ENCODE assay signal across 8 mouse cellular contexts in the genomic region with DNA sequence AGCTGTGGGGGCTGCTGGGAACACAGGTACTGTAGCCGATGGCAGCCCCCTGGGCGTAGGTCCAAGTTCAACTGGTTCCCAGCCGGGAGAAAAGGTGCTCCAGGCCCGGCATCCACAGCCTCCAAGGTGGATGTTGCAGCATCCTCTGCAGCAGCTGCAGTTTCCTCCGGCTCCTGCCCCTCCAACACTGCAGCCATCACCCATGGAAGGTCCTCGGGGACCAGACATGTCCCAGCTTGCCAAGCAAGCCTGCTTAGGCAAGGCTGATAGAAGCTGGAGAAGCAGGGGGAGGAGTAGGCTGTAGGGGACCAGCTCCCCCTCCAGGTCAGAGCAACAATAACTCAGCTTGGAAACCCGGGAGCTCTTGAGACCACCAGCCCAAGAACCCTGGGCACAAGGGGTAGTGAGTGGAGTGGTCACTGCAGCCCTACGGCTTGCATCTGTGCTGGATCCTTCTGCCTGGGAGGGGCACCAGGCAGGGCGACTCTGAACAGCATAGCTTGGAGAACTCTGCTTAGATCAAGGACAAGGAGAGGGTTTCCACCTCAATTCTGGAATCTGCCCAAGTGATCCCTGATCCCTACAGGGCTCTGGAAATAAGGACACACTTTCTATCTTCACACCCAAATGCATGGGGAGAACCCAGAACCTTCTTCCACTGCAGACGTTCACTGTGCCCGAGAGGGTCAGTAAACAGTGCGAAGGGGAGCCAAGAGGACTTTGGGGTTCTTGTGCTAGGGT. TPM values are rescaled to one million over a fixed set of nuclear protein-coding genes. Genes with fewer than 3 reads are reported as not detected.
DNase-seq lines count a peak whose midpoint lies in the region; ATAC-seq and TF ChIP-seq lines count a peak whose summit lies in the region.

No protein-coding gene starts in this region.

- H3K9ac ChIP-seq in ES-E14 (ENCODE audit: insufficient read depth, low read depth, low read length, poor library complexity, severe bottlenecking): peak overlapping the region; percentile 83
- peak overlapping the region; percentile 55 for H3K9ac ChIP-seq in hindbrain, embryonic 12.5 days

- H3K4me1 ChIP-seq in kidney, adult 2 months (ENCODE audit: control insufficient read depth, insufficient read depth, low read length): peaks cover 11% of the 10 kb centered on the region
- peaks cover 0 to 15% of the 10 kb centered on the region in 2 experiments; a peak in 2 of 4 replicates for H3K4me1 ChIP-seq in ES-E14 (ENCODE audit: control insufficient read depth in 2 of 2, insufficient read depth in 2 of 2, low read length in 2 of 2, poor library complexity in 1 of 2)
- peaks cover 42% of the 10 kb centered on the region for H3K4me1 ChIP-seq in embryonic facial prominence, embryonic 10.5 days
- peaks cover 24% of the 10 kb centered on the region for H3K4me1 ChIP-seq in hindbrain, embryonic 12.5 days

- H3K27ac ChIP-seq in kidney, adult 2 months (ENCODE audit: insufficient read depth, low read depth, low read length): no peak overlapping the region
- peak overlapping the region; percentile 14 for H3K27ac ChIP-seq in ES-E14 (ENCODE audit: insufficient read depth, low read depth, low read length, poor library complexity, severe bottlenecking)
- peak overlapping the region; percentile 87 for H3K27ac ChIP-seq in embryonic facial prominence, embryonic 10.5 days (replicated peaks)
- H3K27ac ChIP-seq in hindbrain, embryonic 12.5 days: no peak overlapping the region; the same call in 1 of the 2 replicates

- in situ Hi-C loops in ES-E14 (cut with MboI; ENCODE audit: low sequenced_read_pairs in 2 of 2, unreplicated experiment in 2 of 2): no loop called here

- no peaks in the 10 kb centered on the region for H3K9me3 ChIP-seq in ES-E14 (ENCODE audit: control insufficient read depth, insufficient read depth, low read depth, low read length)
- H3K9me3 ChIP-seq in embryonic facial prominence, embryonic 10.5 days: no peaks in the 10 kb centered on the region
- no peaks in the 10 kb centered on the region for H3K9me3 ChIP-seq in hindbrain, embryonic 12.5 days (replicated peaks)

- DNase-seq in kidney, adult 2 months: peak; percentile 50
- DNase-seq in kidney, adult 9 months: no peak
- DNase-seq in ES-E14 (ENCODE audit: low read depth, low spot score): no peak
- peak; percentile 72 for DNase-seq in embryonic facial prominence, embryonic 10.5 days (ENCODE audit: low spot score)
- no peak for DNase-seq in B cell, adult 2 months
- no peak for DNase-seq in urinary bladder, postnatal 10 days (ENCODE audit: low spot score)

- no peaks in the 10 kb centered on the region for H3K27me3 ChIP-seq in kidney, adult 2 months (replicated peaks; ENCODE audit: control insufficient read depth, insufficient read depth, low read length)
- no peaks in the 10 kb centered on the region for H3K27me3 ChIP-seq in embryonic facial prominence, embryonic 10.5 days (replicated peaks; ENCODE audit: low read depth, poor library complexity, severe bottlenecking)
- no peaks in the 10 kb centered on the region for H3K27me3 ChIP-seq in hindbrain, embryonic 12.5 days

- H3K4me2 ChIP-seq in hindbrain, embryonic 12.5 days (replicated peaks): peak overlapping the region; percentile 72

- ATAC-seq in hindbrain, embryonic 12.5 days (ENCODE audit: low FRiP score): no peak
- ATAC-seq in megakaryocyte progenitor cell, adult 5-6 weeks (replicated peaks; ENCODE audit: poor library complexity): peak; percentile 42

- WGBS in kidney, adult 2 months: 14% methylated on average over 12 of the region's 12 CpGs
- 34% methylated on average over 12 of the region's 12 CpGs for whole genome bisulfite sequencing in embryonic facial prominence, embryonic 10.5 days
- WGBS in hindbrain, embryonic 12.5 days: 27% methylated on average over 12 of the region's 12 CpGs

- TF ChIP-seq POLR2A in kidney, adult 2 months (IDR thresholded peaks at IDR 0.05; ENCODE audit: low read depth, low read length): no peak

- no peak for TF ChIP-seq CTCF in kidney, adult 2 months (conservative IDR thresholded peaks at IDR 0.05; ENCODE audit: insufficient read depth, insufficient read length, low read depth, low read length)

- peak overlapping the region; percentile 52 for H3K4me3 ChIP-seq in kidney, adult 2 months (ENCODE audit: insufficient read depth, low read depth, low read length)
- peak overlapping the region; percentile 61 to 89 for H3K4me3 ChIP-seq in ES-E14 (ENCODE audit: insufficient read depth in 1 of 2, low read depth in 1 of 2, low read length in 2 of 2, poor library complexity in 1 of 2, severe bottlenecking in 1 of 2)
- H3K4me3 ChIP-seq in embryonic facial prominence, embryonic 10.5 days: peak overlapping the region; percentile 64
- H3K4me3 ChIP-seq in hindbrain, embryonic 12.5 days: peak overlapping the region; percentile 39

- no peaks in the 10 kb centered on the region for H3K36me3 ChIP-seq in kidney, adult 2 months (ENCODE audit: control insufficient read depth, insufficient read depth, low read length)
- peaks cover 47% of the 10 kb centered on the region for H3K36me3 ChIP-seq in ES-E14 (ENCODE audit: control insufficient read depth, insufficient read depth, low read length, poor library complexity, severe bottlenecking)
- peaks cover 45% of the 10 kb centered on the region for H3K36me3 ChIP-seq in embryonic facial prominence, embryonic 10.5 days (replicated peaks)
- peaks cover 20% of the 10 kb centered on the region for H3K36me3 ChIP-seq in hindbrain, embryonic 12.5 days

TF ChIP-seq in ES-E14, 5 proteins besides CTCF, POLR2A, EP300 and RAD21:
- TF ChIP-seq HCFC1 (IDR thresholded peaks at IDR 0.05; ENCODE audit: borderline replicate concordance, insufficient read depth, low read length) (no peak), ZC3H11A (IDR thresholded peaks at IDR 0.05; ENCODE audit: borderline replicate concordance, low read depth, low read length) (no peak), MAFK (IDR thresholded peaks at IDR 0.05; ENCODE audit: insufficient read depth, low read depth, low read length) (no peak), CHD2 (IDR thresholded peaks at IDR 0.05; ENCODE audit: low read depth, low read length) (no peak), ZNF384 (IDR thresholded peaks at IDR 0.05; ENCODE audit: low read depth, low read length) (no peak)

RNA-seq across cellular contexts. Expression of a gene that starts 0.6 kb away (rescaled TPM):
- polyA plus RNA-seq in kidney, adult 2 months (2012; rRNA removed): 4.5 and 5.2 TPM in 2 replicates
- 23.4 and 36.0 TPM in 2 replicates for total RNA-seq in ES-E14 (2012; rRNA removed)
- 24.9 and 26.0 TPM in 2 replicates for polyA plus RNA-seq in embryonic facial prominence, embryonic 10.5 days (2016; fragmentation: Nextera tagmentation; extraction: Ambion mirVana)
- 10.8 and 11.6 TPM in 2 replicates for polyA plus RNA-seq in hindbrain, embryonic 12.5 days (2016; fragmentation: Nextera tagmentation; extraction: Ambion mirVana)
- 14.2 and 14.4 TPM in 2 replicates for total RNA-seq in megakaryocyte progenitor cell, adult 5-6 weeks (2015)
- total RNA-seq in megakaryocyte progenitor cell, adult 5-6 weeks (2017): 9.7 and 11.2 TPM in 2 replicates

RNA-seq across cellular contexts. Expression of a gene that starts 3.9 kb away (rescaled TPM):
- 423 and 734 TPM in 2 replicates for polyA plus RNA-seq in kidney, adult 2 months (2012; rRNA removed)
- total RNA-seq in ES-E14 (2012; rRNA removed): 3,085 and 4,150 TPM in 2 replicates
- polyA plus RNA-seq in embryonic facial prominence, embryonic 10.5 days (2016; fragmentation: Nextera tagmentation; extraction: Ambion mirVana): 1,198 and 1,200 TPM in 2 replicates
- polyA plus RNA-seq in hindbrain, embryonic 12.5 days (2016; fragmentation: Nextera tagmentation; extraction: Ambion mirVana): 801 and 888 TPM in 2 replicates
- 2,968 and 3,129 TPM in 2 replicates for total RNA-seq in megakaryocyte progenitor cell, adult 5-6 weeks (2015)
- total RNA-seq in megakaryocyte progenitor cell, adult 5-6 weeks (2017): 2,070 and 2,265 TPM in 2 replicates

RNA-seq across cellular contexts. Expression of a gene that starts 5.6 kb away (rescaled TPM):
- 45.5 and 51.0 TPM in 2 replicates for polyA plus RNA-seq in kidney, adult 2 months (2012; rRNA removed)
- 16.2 and 19.8 TPM in 2 replicates for total RNA-seq in ES-E14 (2012; rRNA removed)
- polyA plus RNA-seq in embryonic facial prominence, embryonic 10.5 days (2016; fragmentation: Nextera tagmentation; extraction: Ambion mirVana): 49.3 and 52.2 TPM in 2 replicates
- 54.8 and 62.1 TPM in 2 replicates for polyA plus RNA-seq in hindbrain, embryonic 12.5 days (2016; fragmentation: Nextera tagmentation; extraction: Ambion mirVana)
- total RNA-seq in megakaryocyte progenitor cell, adult 5-6 weeks (2015): 15.5 and 19.8 TPM in 2 replicates
- total RNA-seq in megakaryocyte progenitor cell, adult 5-6 weeks (2017): 4.4 and 5.3 TPM in 2 replicates

RNA-seq across cellular contexts. Expression of a gene that starts 11.7 kb away (rescaled TPM):
- 350 and 353 TPM in 2 replicates for polyA plus RNA-seq in kidney, adult 2 months (2012; rRNA removed)
- 10.7 and 12.7 TPM in 2 replicates for total RNA-seq in ES-E14 (2012; rRNA removed)
- 13.2 and 14.3 TPM in 2 replicates for polyA plus RNA-seq in embryonic facial prominence, embryonic 10.5 days (2016; fragmentation: Nextera tagmentation; extraction: Ambion mirVana)
- 16.2 and 19.1 TPM in 2 replicates for polyA plus RNA-seq in hindbrain, embryonic 12.5 days (2016; fragmentation: Nextera tagmentation; extraction: Ambion mirVana)
- total RNA-seq in megakaryocyte progenitor cell, adult 5-6 weeks (2015): 44.5 and 44.9 TPM in 2 replicates
- 15.6 and 20.1 TPM in 2 replicates for total RNA-seq in megakaryocyte progenitor cell, adult 5-6 weeks (2017)

RNA-seq across cellular contexts. Expression of a gene that starts 14.0 kb away (rescaled TPM):
- 0.98 and 1.3 TPM in 2 replicates for polyA plus RNA-seq in kidney, adult 2 months (2012; rRNA removed)
- 1.5 and 2.7 TPM in 2 replicates for total RNA-seq in ES-E14 (2012; rRNA removed)
- polyA plus RNA-seq in embryonic facial prominence, embryonic 10.5 days (2016; fragmentation: Nextera tagmentation; extraction: Ambion mirVana): 7.7 and 8.4 TPM in 2 replicates
- 27.9 and 30.9 TPM in 2 replicates for polyA plus RNA-seq in hindbrain, embryonic 12.5 days (2016; fragmentation: Nextera tagmentation; extraction: Ambion mirVana)
- total RNA-seq in megakaryocyte progenitor cell, adult 5-6 weeks (2015): not detected in 2 replicates
- not detected in 2 replicates for total RNA-seq in megakaryocyte progenitor cell, adult 5-6 weeks (2017)

Comparison
In these comparisons a context has a peak if more than half of its experiments do, and no peak if none do; other contexts are left out.
1. DNase-seq: peak in kidney, adult 2 months (single experiment) and embryonic facial prominence, embryonic 10.5 days (single experiment); none in kidney, adult 9 months (single experiment), ES-E14 (single experiment), B cell, adult 2 months (0 of 2) and urinary bladder, postnatal 10 days (single experiment).
2. H3K27ac ChIP-seq: peak in ES-E14 (single experiment) and embryonic facial prominence, embryonic 10.5 days (single experiment); none in kidney, adult 2 months (single experiment) and hindbrain, embryonic 12.5 days (single experiment).
3. Peak in every context shown above with its lines, with median percentiles within 50 percentile points of each other: H3K4me3 ChIP-seq.